Mouse (Mus musculus) lung, postnatal 0 days (tissue): ENCODE measurements at regions not wholly inside any gene's neighbourhood (a gene's known extent, or its start where the extent isn't known, plus 50 kb on each side); places are given as distances from the start of the nearest gene placed in this dataset.

Experiments
- CTCF ChIP-seq: IDR thresholded peaks from 2 replicates; pipeline ENCODE4 v1.5.1; 2016; ENCODE audit warnings: antibody characterized with exemption, mild to moderate bottlenecking
- EP300 ChIP-seq: IDR thresholded peaks from 2 replicates; pipeline ENCODE4 v1.6.1; 2016; ENCODE audit warnings: antibody characterized with exemption, mild to moderate bottlenecking, control low read depth

GRCm38 (mm10) chr12:106277886-106278285, 267.9 kb downstream of the Vrk1 start:
- TF ChIP-seq CTCF = no peak
- TF ChIP-seq EP300 = no peak
